Mouse (Mus musculus) kidney, adult 9 months (tissue): ENCODE data around the gene Ghrhr.
A peak's percentile ranks its signal among the peaks of the same experiment; 100 is the strongest.

Experiments used
- DNase-seq: peaks from one replicate; pipeline ENCODE4 v3.0.0; 2022

The Ghrhr gene

GRCm38 (mm10) chr6:55396622-55397041 lies 20.5 kb downstream of the Ghrhr start:
- DNase-seq: no peak

- peak; percentile 20 for DNase-seq
Measured at GRCm38 (mm10) chr6:55398869-55399628, 23.0 kb downstream of the Ghrhr start.

GRCm38 (mm10) chr6:55399910-55400309 lies 23.8 kb downstream of the Ghrhr start:
- DNase-seq: peak; percentile 63

GRCm38 (mm10) chr6:55402041-55402776 lies 26.1 kb downstream of the Ghrhr start:
- DNase-seq: no peak

- DNase-seq: no peak
Measured at GRCm38 (mm10) chr6:55403411-55404309, 27.6 kb downstream of the Ghrhr start.

- no peak for DNase-seq
Measured at GRCm38 (mm10) chr6:55404421-55404990, 28.4 kb downstream of the Ghrhr start.

- no peak for DNase-seq
Measured at GRCm38 (mm10) chr6:55407345-55407744, 31.2 kb downstream of the Ghrhr start.

- DNase-seq: no peak
Measured at GRCm38 (mm10) chr6:55410119-55410775, 34.2 kb downstream of the Ghrhr start.

- DNase-seq: no peak
Measured at GRCm38 (mm10) chr6:55410977-55411376, 34.9 kb downstream of the Ghrhr start.

GRCm38 (mm10) chr6:55416202-55416601 lies 40.1 kb downstream of the Ghrhr start:
- DNase-seq: no peak

- DNase-seq: no peak
Measured at GRCm38 (mm10) chr6:55418746-55419410, 42.8 kb downstream of the Ghrhr start.

- DNase-seq: no peak
Measured at GRCm38 (mm10) chr6:55420411-55420810, 44.3 kb downstream of the Ghrhr start.

GRCm38 (mm10) chr6:55420869-55421361 lies 44.8 kb downstream of the Ghrhr start:
- DNase-seq: no peak

GRCm38 (mm10) chr6:55432121-55432520 lies 56.0 kb downstream of the Ghrhr start:
- DNase-seq: no peak

GRCm38 (mm10) chr6:55434360-55434759 lies 58.3 kb downstream of the Ghrhr start:
- DNase-seq: no peak

- DNase-seq: no peak
Measured at GRCm38 (mm10) chr6:55435266-55436159, 59.4 kb downstream of the Ghrhr start.

- no peak for DNase-seq
Measured at GRCm38 (mm10) chr6:55437919-55438318, 61.8 kb downstream of the Ghrhr start.
